ENCODE assay signal across 7 mouse cellular contexts in genomic region chr2:91202972-91203656, GRCm38 (mm10). TPM values are rescaled to one million over a fixed set of nuclear protein-coding genes. Genes with fewer than 3 reads are reported as not detected.
DNase-seq lines count a peak whose midpoint lies in the region; ATAC-seq and TF ChIP-seq lines count a peak whose summit lies in the region.

No protein-coding gene starts in this region.

- H3K9me3 ChIP-seq in lung, embryonic 16.5 days (ENCODE audit: control insufficient read depth, low read length): no peaks in the 10 kb centered on the region
- no peaks in the 10 kb centered on the region for H3K9me3 ChIP-seq in limb, embryonic 10.5 days (replicated peaks)

- intact Hi-C loops in gastrocnemius, postnatal 14 days (cut with DNase I; ENCODE audit: low total_unique reads): no loop called here

- no peak for DNase-seq in lung, postnatal 36 days
- DNase-seq in limb, embryonic 10.5 days (ENCODE audit: low spot score): no peak
- DNase-seq in spleen, postnatal 36 days (ENCODE audit: low spot score in 2 of 2): no peak
- DNase-seq in gastrocnemius, postnatal 14 days: no peak

- no peaks in the 10 kb centered on the region for H3K27me3 ChIP-seq in lung, embryonic 16.5 days (ENCODE audit: control insufficient read depth, insufficient read depth, low read depth, low read length)
- no peaks in the 10 kb centered on the region for H3K27me3 ChIP-seq in limb, embryonic 10.5 days (ENCODE audit: low read depth, poor library complexity, severe bottlenecking)
- no peaks in the 10 kb centered on the region for H3K27me3 ChIP-seq in small intestine, adult 2 months (ENCODE audit: control insufficient read depth, insufficient read depth, low read length)

- peak overlapping the region; percentile 91 for H3K9ac ChIP-seq in lung, embryonic 16.5 days (ENCODE audit: low read length)

- peak overlapping the region; percentile 84 for H3K4me3 ChIP-seq in lung, embryonic 16.5 days (ENCODE audit: low read length)
- peak overlapping the region; percentile 72 for H3K4me3 ChIP-seq in limb, embryonic 10.5 days
- peak overlapping the region; percentile 71 for H3K4me3 ChIP-seq in small intestine, adult 2 months (ENCODE audit: low read depth, low read length)

- H3K4me2 ChIP-seq in lung, embryonic 16.5 days (ENCODE audit: low read depth, low read length): peak overlapping the region; percentile 69

- H3K36me3 ChIP-seq in lung, embryonic 16.5 days (ENCODE audit: control insufficient read depth, insufficient read depth, low read length): peaks cover 17% of the 10 kb centered on the region
- peaks cover 41% of the 10 kb centered on the region for H3K36me3 ChIP-seq in limb, embryonic 10.5 days
- H3K36me3 ChIP-seq in small intestine, adult 2 months (ENCODE audit: control insufficient read depth, insufficient read depth, low read length): peaks cover 24% of the 10 kb centered on the region

- WGBS in lung, embryonic 16.5 days: 9% methylated on average over 20 of the region's 20 CpGs
- WGBS in limb, embryonic 10.5 days: 13% methylated on average over 20 of the region's 20 CpGs
- 10% methylated on average over 20 of the region's 20 CpGs for WGBS in small intestine, adult 2 months

- no peak; the same call in 1 of the 2 replicates for ATAC-seq in lung, embryonic 16.5 days (ENCODE audit: low read depth)
- ATAC-seq in erythroblast, adult 5-6 weeks (replicated peaks; ENCODE audit: low FRiP score, poor library complexity, severe bottlenecking): peak; percentile 60

- H3K27ac ChIP-seq in lung, embryonic 16.5 days (ENCODE audit: low read length): peak overlapping the region; percentile 96
- peak overlapping the region; percentile 92 for H3K27ac ChIP-seq in limb, embryonic 10.5 days
- peak overlapping the region; percentile 55 for H3K27ac ChIP-seq in small intestine, adult 2 months (ENCODE audit: insufficient read depth, low read depth, low read length)

- H3K4me1 ChIP-seq in lung, embryonic 16.5 days (replicated peaks; ENCODE audit: control insufficient read depth, insufficient read depth, low read length): peaks cover 11% of the 10 kb centered on the region; the same call in 1 of the 2 replicates
- peaks cover 18% of the 10 kb centered on the region for H3K4me1 ChIP-seq in limb, embryonic 10.5 days
- H3K4me1 ChIP-seq in small intestine, adult 2 months (ENCODE audit: control insufficient read depth, insufficient read depth, insufficient read length, low read length): peaks cover 5% of the 10 kb centered on the region; the same call in 1 of the 2 replicates

- TF ChIP-seq POLR2A in small intestine, adult 2 months (IDR thresholded peaks at IDR 0.05; ENCODE audit: low read depth, low read length): no peak

- no peak for TF ChIP-seq CTCF in small intestine, adult 2 months (IDR thresholded peaks at IDR 0.05; ENCODE audit: extremely low read depth, insufficient read length, insufficient replicate concordance, low read depth, low read length)

RNA-seq across cellular contexts. Expression of gene Acp2, which starts 0.4 kb away (rescaled TPM):
- 32.6 and 33.3 TPM in 2 replicates for polyA plus RNA-seq in lung, embryonic 16.5 days (2015; fragmentation: Nextera tagmentation; extraction: Ambion mirVana)
- 0.77 and 6.9 TPM in 2 replicates for total RNA-seq in erythroblast, adult 5-6 weeks (2015; ENCODE audit: low replicate concordance)
- 3.2 and 4.5 TPM in 2 replicates for total RNA-seq in erythroblast, adult 5-6 weeks (2017; ENCODE audit: low replicate concordance)
- polyA plus RNA-seq in limb, embryonic 10.5 days (2016; fragmentation: Nextera tagmentation; extraction: Ambion mirVana): 23.8 and 27.3 TPM in 2 replicates
- polyA plus RNA-seq in small intestine, adult 2 months (2012; rRNA removed): 12.5 and 24.7 TPM in 2 replicates
- total RNA-seq in gastrocnemius, postnatal 14 days (2021): 10 to 100 TPM; 11.6 to 12.5 TPM

RNA-seq across cellular contexts. Expression of gene Nr1h3, which starts 0.5 kb away (rescaled TPM):
- polyA plus RNA-seq in lung, embryonic 16.5 days (2015; fragmentation: Nextera tagmentation; extraction: Ambion mirVana): 27.0 and 30.8 TPM in 2 replicates
- total RNA-seq in erythroblast, adult 5-6 weeks (2015; ENCODE audit: low replicate concordance): 1.3 TPM in 2 replicates
- total RNA-seq in erythroblast, adult 5-6 weeks (2017; ENCODE audit: low replicate concordance): 0.34 and 6.4 TPM in 2 replicates
- polyA plus RNA-seq in limb, embryonic 10.5 days (2016; fragmentation: Nextera tagmentation; extraction: Ambion mirVana): 1.5 and 1.7 TPM in 2 replicates
- 39.6 and 126 TPM in 2 replicates for polyA plus RNA-seq in small intestine, adult 2 months (2012; rRNA removed)
- 1 to 10 TPM; 5.1 to 9.1 TPM for total RNA-seq in gastrocnemius, postnatal 14 days (2021)

RNA-seq across cellular contexts. Expression of gene Madd, which starts 19.5 kb away (rescaled TPM):
- 10.4 and 12.7 TPM in 2 replicates for polyA plus RNA-seq in lung, embryonic 16.5 days (2015; fragmentation: Nextera tagmentation; extraction: Ambion mirVana)
- total RNA-seq in erythroblast, adult 5-6 weeks (2015; ENCODE audit: low replicate concordance): 4.6 and 31.5 TPM in 2 replicates
- total RNA-seq in erythroblast, adult 5-6 weeks (2017; ENCODE audit: low replicate concordance): 16.3 and 16.4 TPM in 2 replicates
- 8.4 and 10.9 TPM in 2 replicates for polyA plus RNA-seq in limb, embryonic 10.5 days (2016; fragmentation: Nextera tagmentation; extraction: Ambion mirVana)
- 6.8 and 12.2 TPM in 2 replicates for polyA plus RNA-seq in small intestine, adult 2 months (2012; rRNA removed)
- total RNA-seq in gastrocnemius, postnatal 14 days (2021): 1 to 10 TPM; 5.0 to 5.9 TPM

RNA-seq across cellular contexts. Expression of gene Ddb2, which starts 33.7 kb away (rescaled TPM):
- 22.0 and 22.1 TPM in 2 replicates for polyA plus RNA-seq in lung, embryonic 16.5 days (2015; fragmentation: Nextera tagmentation; extraction: Ambion mirVana)
- 1.3 and 2.5 TPM in 2 replicates for total RNA-seq in erythroblast, adult 5-6 weeks (2015; ENCODE audit: low replicate concordance)
- 1.5 and 1.7 TPM in 2 replicates for total RNA-seq in erythroblast, adult 5-6 weeks (2017; ENCODE audit: low replicate concordance)
- 10.4 and 12.7 TPM in 2 replicates for polyA plus RNA-seq in limb, embryonic 10.5 days (2016; fragmentation: Nextera tagmentation; extraction: Ambion mirVana)
- polyA plus RNA-seq in small intestine, adult 2 months (2012; rRNA removed): 2.1 and 3.3 TPM in 2 replicates
- 1 to 10 TPM; 3.1 to 4.1 TPM for total RNA-seq in gastrocnemius, postnatal 14 days (2021)

RNA-seq across cellular contexts. Expression of gene Pacsin3, which starts 52.6 kb away (rescaled TPM):
- polyA plus RNA-seq in lung, embryonic 16.5 days (2015; fragmentation: Nextera tagmentation; extraction: Ambion mirVana): 52.8 and 57.4 TPM in 2 replicates
- not detected in 2 replicates for total RNA-seq in erythroblast, adult 5-6 weeks (2015; ENCODE audit: low replicate concordance)
- not detected in 2 replicates for total RNA-seq in erythroblast, adult 5-6 weeks (2017; ENCODE audit: low replicate concordance)
- polyA plus RNA-seq in limb, embryonic 10.5 days (2016; fragmentation: Nextera tagmentation; extraction: Ambion mirVana): 23.6 and 37.0 TPM in 2 replicates
- polyA plus RNA-seq in small intestine, adult 2 months (2012; rRNA removed): 3.4 and 6.6 TPM in 2 replicates
- 100 to 1,000 TPM; 282 to 292 TPM for total RNA-seq in gastrocnemius, postnatal 14 days (2021)

Comparison
In these comparisons a context has a peak if more than half of its experiments do, and no peak if none do; other contexts are left out.
1. RNA of gene Nr1h3, which starts 0.5 kb away (polyA plus RNA-seq): 39.6 to 126 TPM in small intestine, adult 2 months and 27.0 to 30.8 TPM in lung, embryonic 16.5 days; 1.5 to 1.7 TPM in limb, embryonic 10.5 days; every median in the first group is over 10 times any median in the second.
2. Peak in every context shown above with its lines, with median percentiles within 50 percentile points of each other: H3K27ac ChIP-seq and H3K4me3 ChIP-seq.